Mouse (Mus musculus) lung, embryonic 15.5 days (tissue): ENCODE measurements around the gene Bbox1. TPM values are rescaled to one million over a fixed set of nuclear protein-coding genes. Genes with fewer than 3 reads are reported as not detected.

ENCODE experiments used
- polyA plus RNA-seq: library from polyadenylated mRNA; unstranded; fragments of >200 nt; fragmentation: Nextera tagmentation; extraction: Ambion mirVana; gene quantifications from 2 replicates; pipeline ENCODE4 v1.2.1, GENCODE M21; 2015

Gene Bbox1
- polyA plus RNA-seq, 1 experiment from 2014 or later, result 0.25 TPM

Other genes with a start within 250 kb of the Bbox1 start
- 49.9 and 54.2 TPM in 2 replicates for gene Fibin, start 48.6 kb upstream of the Bbox1 start, polyA plus RNA-seq